Comparison of ENCODE assay signal across 22 mouse cellular contexts in genomic region chr4:129827611-129828010, GRCm38 (mm10). TPM values are rescaled to one million over a fixed set of nuclear protein-coding genes. Genes with fewer than 3 reads are reported as not detected.
A peak's percentile ranks its signal among the peaks of the same experiment; 100 is the strongest.
DNase-seq lines count a peak whose midpoint lies in the region; ATAC-seq lines count a peak whose summit lies in the region.
"Had no signal": no experiment of that assay in that cellular context is flagged by ENCODE, and none has a peak within 500 bp of the region (broad histone marks: within the 10 kb centered on the region; RNA-seq: fewer than 3 reads in every experiment).

No protein-coding gene starts in this region.

- no peak overlapping the region for H3K4me2 ChIP-seq in heart, embryonic 12.5 days
- H3K4me2 ChIP-seq in intestine, embryonic 16.5 days (ENCODE audit: low read depth, low read length): no peak overlapping the region
- no peak overlapping the region for H3K4me2 ChIP-seq in intestine, embryonic 15.5 days (replicated peaks)
- H3K4me2 ChIP-seq: embryonic facial prominence, embryonic 13.5 days; forebrain, embryonic 13.5 days; limb, embryonic 15.5 days; lung, embryonic 14.5 days; midbrain, embryonic 12.5 days had no signal

- H3K36me3 ChIP-seq in heart, embryonic 12.5 days: no peaks in the 10 kb centered on the region
- no peaks in the 10 kb centered on the region for H3K36me3 ChIP-seq in intestine, embryonic 16.5 days (ENCODE audit: control insufficient read depth, insufficient read depth, low read length)
- no peaks in the 10 kb centered on the region for H3K36me3 ChIP-seq in intestine, embryonic 15.5 days
- H3K36me3 ChIP-seq: embryonic facial prominence, embryonic 13.5 days; limb, embryonic 15.5 days; midbrain, embryonic 12.5 days had no signal

- H3K4me1 ChIP-seq in heart, embryonic 12.5 days (replicated peaks): peaks cover 62% of the 10 kb centered on the region
- H3K4me1 ChIP-seq in intestine, embryonic 16.5 days (ENCODE audit: control insufficient read depth, insufficient read depth, low read length): peaks cover 23% of the 10 kb centered on the region
- peaks cover 16% of the 10 kb centered on the region for H3K4me1 ChIP-seq in intestine, embryonic 15.5 days (replicated peaks)

- peak overlapping the region; percentile 36; the same call in 1 of the 2 replicates for H3K27ac ChIP-seq in heart, embryonic 12.5 days (ENCODE audit: poor library complexity, severe bottlenecking)
- no peak overlapping the region for H3K27ac ChIP-seq in intestine, embryonic 16.5 days (ENCODE audit: low read length)
- no peak overlapping the region for H3K27ac ChIP-seq in intestine, embryonic 15.5 days
- H3K27ac ChIP-seq: embryonic facial prominence, embryonic 13.5 days; forebrain, embryonic 13.5 days; hindbrain, postnatal 0 days; kidney, postnatal 0 days; liver, embryonic 14.5 days; midbrain, embryonic 12.5 days had no signal

- H3K27me3 ChIP-seq in heart, embryonic 12.5 days (replicated peaks): no peaks in the 10 kb centered on the region
- no peaks in the 10 kb centered on the region for H3K27me3 ChIP-seq in intestine, embryonic 16.5 days (replicated peaks; ENCODE audit: control insufficient read depth, insufficient read depth, low read length)
- H3K27me3 ChIP-seq in intestine, embryonic 15.5 days (replicated peaks): no peaks in the 10 kb centered on the region
- H3K27me3 ChIP-seq: embryonic facial prominence, embryonic 13.5 days; forebrain, embryonic 13.5 days; limb, embryonic 15.5 days; midbrain, embryonic 12.5 days had no signal

- intact Hi-C loops in heart, postnatal 25 days (cut with DNase I): no loop called here

- H3K9me3 ChIP-seq in heart, embryonic 12.5 days (replicated peaks): no peaks in the 10 kb centered on the region
- H3K9me3 ChIP-seq in intestine, embryonic 16.5 days (ENCODE audit: control insufficient read depth, low read length): no peaks in the 10 kb centered on the region
- no peaks in the 10 kb centered on the region for H3K9me3 ChIP-seq in intestine, embryonic 15.5 days
- H3K9me3 ChIP-seq: embryonic facial prominence, embryonic 13.5 days; forebrain, embryonic 13.5 days; limb, embryonic 15.5 days; midbrain, embryonic 12.5 days had no signal

- WGBS in heart, embryonic 12.5 days: 69% methylated on average over 3 of the region's 3 CpGs
- 75% methylated on average over 3 of the region's 3 CpGs for WGBS in intestine, embryonic 16.5 days
- 77% methylated on average over 3 of the region's 3 CpGs for WGBS in intestine, embryonic 15.5 days

- no peak overlapping the region for H3K9ac ChIP-seq in heart, embryonic 12.5 days
- 0 out of 2 replicates have a peak overlapping the region, but pooled peaks have one; percentile 11 for H3K9ac ChIP-seq in intestine, embryonic 16.5 days (ENCODE audit: low read depth, low read length)
- no peak overlapping the region for H3K9ac ChIP-seq in intestine, embryonic 15.5 days
- H3K9ac ChIP-seq: embryonic facial prominence, embryonic 13.5 days; forebrain, embryonic 13.5 days; limb, embryonic 15.5 days; liver, embryonic 14.5 days; lung, embryonic 14.5 days; midbrain, embryonic 12.5 days had no signal

- ATAC-seq in heart, embryonic 12.5 days (ENCODE audit: insufficient number of reproducible peaks, low FRiP score): no peak
- ATAC-seq in intestine, embryonic 16.5 days: no peak
- ATAC-seq in intestine, embryonic 15.5 days: no peak
- ATAC-seq: forebrain, embryonic 13.5 days; hindbrain, postnatal 0 days had no signal

- no peak for DNase-seq in heart, postnatal 25 days (ENCODE audit: low spot score)
- peak; percentile 83 for DNase-seq in induced T-regulatory cell, adult 2 months (ENCODE audit: low read depth)
- DNase-seq in Muller cell, postnatal 12 days (ENCODE audit: inconsistent ontology term): no peak
- DNase-seq in left cerebral cortex, adult 18-20 months (ENCODE audit: low spot score in 2 of 2): no peak
- DNase-seq: adrenal gland, adult 2 months; cerebellum, adult 2 months; cerebellum, postnatal 36 days; embryo, embryonic 11 days; kidney, adult 2 months; left cerebral cortex, postnatal 4 days had no signal

- H3K4me3 ChIP-seq in heart, embryonic 12.5 days: no peak overlapping the region
- H3K4me3 ChIP-seq in intestine, embryonic 16.5 days (ENCODE audit: low read length): no peak overlapping the region
- H3K4me3 ChIP-seq in intestine, embryonic 15.5 days (replicated peaks): no peak overlapping the region
- H3K4me3 ChIP-seq: embryonic facial prominence, embryonic 13.5 days; erythroblast, embryonic 14.5 days; forebrain, embryonic 13.5 days; limb, embryonic 15.5 days; midbrain, embryonic 12.5 days had no signal

RNA-seq across cellular contexts. Expression of gene Ptp4a2, which starts 16.6 kb away (rescaled TPM):
- 372 and 428 TPM in 2 replicates for polyA plus RNA-seq in heart, embryonic 12.5 days (2016; fragmentation: Nextera tagmentation; extraction: Ambion mirVana)
- 100 to 1,000 TPM; 192 to 205 TPM for total RNA-seq in heart, postnatal 25 days (2021)
- polyA plus RNA-seq in intestine, embryonic 16.5 days (2015; fragmentation: Nextera tagmentation; extraction: Ambion mirVana): 277 and 289 TPM in 2 replicates
- polyA plus RNA-seq in intestine, embryonic 15.5 days (2015; fragmentation: Nextera tagmentation; extraction: Ambion mirVana): 307 and 411 TPM in 2 replicates
- total RNA-seq in left cerebral cortex, adult 18-20 months (2021): 100 to 1,000 TPM; 137 to 141 TPM
